Mouse (Mus musculus): ENCODE measurements at regions not wholly inside any gene's neighbourhood (a gene's known extent, or its start where the extent isn't known, plus 50 kb on each side); places are given as distances from the start of the nearest gene placed in this dataset.

DNA sequence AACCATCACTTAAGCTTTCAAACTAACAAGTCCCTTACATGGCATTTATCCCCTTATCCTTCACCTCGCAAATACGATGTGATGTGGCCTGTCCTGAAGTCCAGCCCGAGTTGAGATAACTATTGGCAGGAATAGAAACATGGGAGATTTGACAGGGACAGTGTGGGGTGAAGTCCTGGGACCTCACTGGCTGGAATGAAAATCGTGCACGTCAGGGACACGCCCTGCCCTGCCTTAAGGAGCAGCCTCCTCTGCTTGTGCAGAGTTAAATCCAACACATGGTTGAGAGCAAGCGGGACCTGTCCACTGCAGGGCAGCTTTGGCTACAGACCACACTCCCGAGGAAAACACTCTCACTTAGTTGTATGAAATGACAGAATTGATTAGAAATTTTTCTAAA, 451.1 kb downstream of the Sox2 start:
- Histone ChIP-seq H3K4me1 (no peaks in the 10 kb centered on the region), H3K9me3 (peaks cover 12% of the 10 kb centered on the region), H3K36me3 (replicated peaks; ENCODE audit: low read length) (no peaks in the 10 kb centered on the region), H3K4me3 (replicated peaks) (no peak overlapping the region), H3K27me3 (replicated peaks) (no peaks in the 10 kb centered on the region)
- TF ChIP-seq FLI1 (IDR thresholded peaks at IDR 0.05; ENCODE audit: low read length) (no peak), GATA1 (IDR thresholded peaks at IDR 0.05; ENCODE audit: borderline replicate concordance, low read length) (no peak)

DNA sequence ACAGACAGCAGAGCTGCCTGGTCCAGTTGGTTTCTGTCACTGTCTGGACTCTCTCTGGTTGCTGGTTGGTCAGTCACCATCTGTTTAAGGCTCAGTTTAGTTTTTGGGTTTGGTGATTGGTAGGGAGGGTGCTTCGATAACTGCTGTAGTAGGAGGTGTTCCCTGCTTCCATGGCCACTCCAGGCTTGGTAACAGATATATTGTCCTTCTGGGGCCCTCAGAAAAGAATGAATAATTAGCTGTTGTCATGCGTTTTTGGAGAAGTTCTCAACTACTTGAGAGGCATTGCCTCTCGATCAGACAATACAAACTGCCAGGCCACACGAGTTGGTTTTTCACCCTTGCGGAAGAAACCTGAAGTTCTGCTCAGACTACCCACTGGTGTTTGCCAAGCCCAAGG, 451.7 kb downstream of the Sox2 start:
- no peak overlapping the region for H3K4me3 ChIP-seq (replicated peaks)
- H3K4me1 ChIP-seq: no peaks in the 10 kb centered on the region
- peaks cover 7% of the 10 kb centered on the region; the same call in 1 of the 2 replicates for H3K9me3 ChIP-seq
- H3K27me3 ChIP-seq (replicated peaks): no peaks in the 10 kb centered on the region
- TF ChIP-seq FLI1 (IDR thresholded peaks at IDR 0.05; ENCODE audit: low read length) (no peak), GATA1 (IDR thresholded peaks at IDR 0.05; ENCODE audit: borderline replicate concordance, low read length) (no peak)
- no peaks in the 10 kb centered on the region for H3K36me3 ChIP-seq (replicated peaks; ENCODE audit: low read length)

DNA sequence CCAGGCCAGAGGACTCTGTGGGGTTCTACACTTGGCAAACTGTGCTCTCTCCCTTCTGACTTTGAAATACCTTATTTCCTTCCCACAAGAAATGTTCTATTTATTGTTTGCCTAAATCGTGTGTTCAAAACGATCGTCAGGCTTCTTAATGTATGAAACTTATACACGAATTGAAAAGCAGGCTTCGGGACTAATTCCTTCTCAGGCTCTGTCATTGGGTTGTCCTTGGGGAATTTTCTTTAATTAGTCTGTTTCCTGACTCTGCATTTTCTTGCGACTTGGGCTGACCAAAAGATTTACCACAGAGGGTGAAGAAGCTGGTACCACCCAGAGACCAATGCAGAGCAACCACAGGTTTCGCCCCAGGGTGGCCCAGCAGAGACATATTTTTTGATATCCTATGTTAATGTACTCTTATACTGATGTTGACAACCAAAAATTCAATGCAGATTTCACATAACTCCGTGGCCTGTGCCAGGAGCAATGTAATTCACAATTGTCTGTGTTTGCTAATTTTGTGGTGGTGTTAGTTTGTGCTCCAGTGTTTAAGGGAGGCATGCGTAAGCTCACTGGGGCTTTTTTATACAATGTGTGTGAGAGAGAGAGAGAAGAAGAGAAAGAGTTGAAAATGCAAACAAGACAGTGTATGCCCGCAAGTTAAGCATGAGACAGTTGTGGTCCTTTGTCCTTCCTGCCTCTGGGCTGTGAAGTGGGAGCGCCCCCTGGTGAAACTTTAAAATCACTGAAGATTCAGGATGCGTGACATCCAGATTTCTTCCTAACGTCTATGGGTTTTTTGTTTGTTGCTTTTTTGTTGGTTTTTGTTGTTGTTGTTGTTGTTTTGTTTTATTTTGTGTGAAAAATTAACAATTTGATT, 452.7 kb downstream of the Sox2 start:
- Histone ChIP-seq H3K4me1 (no peaks in the 10 kb centered on the region), H3K36me3 (replicated peaks; ENCODE audit: low read length) (no peaks in the 10 kb centered on the region), H3K27me3 (replicated peaks) (no peaks in the 10 kb centered on the region), H3K9me3 (peaks cover 4% of the 10 kb centered on the region; the same call in 1 of the 2 replicates), H3K4me3 (replicated peaks) (no peak overlapping the region)
- TF ChIP-seq FLI1 (IDR thresholded peaks at IDR 0.05; ENCODE audit: low read length): no peak
- TF ChIP-seq GATA1 (IDR thresholded peaks at IDR 0.05; ENCODE audit: borderline replicate concordance, low read length): no peak

DNA sequence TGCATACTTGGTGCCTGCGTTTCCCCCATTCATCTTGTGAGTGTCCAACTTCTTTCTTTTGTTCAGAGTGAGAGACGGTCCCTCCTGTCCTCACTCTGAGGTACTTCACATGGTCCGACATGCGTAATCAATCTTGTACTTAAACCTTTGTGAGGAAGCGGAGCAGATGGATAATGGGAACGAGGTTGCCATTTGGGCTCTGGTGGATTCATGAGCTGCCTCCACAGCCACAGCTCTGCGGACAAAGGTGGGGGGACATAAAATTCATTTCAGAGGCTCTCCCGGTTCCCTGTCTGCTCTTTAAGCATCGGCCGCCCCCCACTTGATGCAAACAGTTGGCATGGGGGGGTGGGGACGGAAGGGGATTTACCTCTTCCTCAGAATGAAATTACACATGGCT, 454.7 kb downstream of the Sox2 start:
- no peaks in the 10 kb centered on the region for H3K4me1 ChIP-seq
- no peak overlapping the region for H3K4me3 ChIP-seq (replicated peaks)
- H3K9me3 ChIP-seq: peaks cover 5% of the 10 kb centered on the region; the same call in 1 of the 2 replicates
- H3K27me3 ChIP-seq (replicated peaks): no peaks in the 10 kb centered on the region
- H3K36me3 ChIP-seq (replicated peaks; ENCODE audit: low read length): no peaks in the 10 kb centered on the region
- TF ChIP-seq GATA1 (IDR thresholded peaks at IDR 0.05; ENCODE audit: borderline replicate concordance, low read length) (no peak), FLI1 (IDR thresholded peaks at IDR 0.05; ENCODE audit: low read length) (no peak)

DNA sequence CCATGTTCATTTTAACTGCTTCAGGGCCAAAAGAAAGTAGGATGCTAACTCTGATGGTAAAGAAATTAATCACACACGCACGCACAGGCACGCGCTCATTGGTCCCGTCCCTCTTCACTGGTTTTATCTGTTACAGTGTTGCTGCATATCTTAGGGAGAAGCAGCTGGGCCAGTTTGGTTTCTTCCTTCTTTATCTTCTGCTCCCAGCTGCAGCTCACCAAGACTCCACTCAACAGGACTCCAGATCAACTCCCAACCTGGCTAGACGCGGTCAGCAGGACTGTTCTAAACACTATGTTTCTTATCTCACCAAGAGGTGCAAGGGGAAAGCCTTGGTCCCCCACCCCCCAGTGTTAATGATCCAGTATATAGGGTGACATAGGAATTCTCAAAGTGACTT, 455.9 kb downstream of the Sox2 start:
- Histone ChIP-seq H3K4me1 (no peaks in the 10 kb centered on the region), H3K36me3 (replicated peaks; ENCODE audit: low read length) (no peaks in the 10 kb centered on the region), H3K4me3 (replicated peaks) (no peak overlapping the region), H3K27me3 (replicated peaks) (no peaks in the 10 kb centered on the region), H3K9me3 (peaks cover 17% of the 10 kb centered on the region; the same call in 1 of the 2 replicates)
- no peak for TF ChIP-seq GATA1 (IDR thresholded peaks at IDR 0.05; ENCODE audit: borderline replicate concordance, low read length)
- TF ChIP-seq FLI1 (IDR thresholded peaks at IDR 0.05; ENCODE audit: low read length): no peak

DNA sequence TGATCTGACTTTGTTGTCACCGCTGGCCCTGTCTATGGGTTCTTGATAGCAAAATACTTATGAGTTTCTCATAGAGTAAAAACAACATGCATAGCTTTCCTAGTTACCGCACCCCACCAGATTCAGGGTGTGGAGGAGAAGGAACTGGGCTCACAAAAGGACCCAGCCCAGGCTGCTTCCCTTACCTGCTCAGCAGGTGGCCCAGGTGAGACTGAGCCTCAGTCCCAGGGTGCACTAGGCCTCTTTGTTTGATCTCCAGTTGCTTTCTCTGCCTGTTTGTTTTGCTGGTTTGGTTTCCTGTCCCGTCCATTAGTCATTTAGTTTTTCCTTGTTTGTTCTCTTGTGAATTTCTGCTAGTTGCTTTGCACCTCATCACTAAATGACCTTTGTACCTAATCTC, 483.3 kb downstream of the Sox2 start:
- peaks cover 28% of the 10 kb centered on the region for H3K9me3 ChIP-seq
- no peaks in the 10 kb centered on the region for H3K36me3 ChIP-seq (replicated peaks; ENCODE audit: low read length)
- no peak for TF ChIP-seq FLI1 (IDR thresholded peaks at IDR 0.05; ENCODE audit: low read length)
- no peak for TF ChIP-seq GATA1 (IDR thresholded peaks at IDR 0.05; ENCODE audit: borderline replicate concordance, low read length)
- H3K4me3 ChIP-seq (replicated peaks): no peak overlapping the region
- H3K4me1 ChIP-seq: no peaks in the 10 kb centered on the region
- no peaks in the 10 kb centered on the region for H3K27me3 ChIP-seq (replicated peaks)

DNA sequence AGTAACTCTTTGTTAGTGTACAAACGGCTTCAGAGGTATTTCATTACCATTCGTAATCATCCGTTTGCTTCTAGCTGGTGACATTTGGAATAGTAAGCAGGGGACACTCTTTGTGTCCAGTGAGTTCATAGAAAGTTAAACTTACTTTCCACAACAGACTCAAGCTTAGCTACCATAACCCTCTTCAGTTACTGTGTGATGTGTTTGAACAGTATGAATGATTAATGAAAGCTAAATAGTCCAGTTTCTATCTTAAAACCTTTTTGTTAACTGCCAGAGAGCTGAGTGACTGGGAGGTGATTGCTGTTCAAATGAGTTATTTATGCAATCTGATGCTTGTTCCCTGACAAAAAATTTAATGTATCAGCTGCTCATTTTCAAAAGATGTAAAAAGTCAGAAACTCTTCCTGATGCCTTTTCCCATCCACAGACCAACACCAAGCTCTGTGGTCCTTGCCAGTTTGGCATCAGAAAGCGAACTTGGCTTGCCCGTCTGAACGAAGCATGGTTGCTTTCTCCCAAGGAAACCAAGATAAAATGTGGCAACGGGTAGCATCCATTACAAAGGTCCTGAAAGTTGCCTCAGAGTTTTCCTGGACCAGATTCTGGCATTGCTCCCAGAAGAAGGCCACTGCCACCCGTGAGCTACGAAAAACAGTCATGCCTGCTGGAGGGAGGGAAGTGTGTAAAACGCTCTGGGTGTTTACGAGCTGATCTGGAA, 491.5 kb downstream of the Sox2 start:
- H3K27me3 ChIP-seq (replicated peaks): no peaks in the 10 kb centered on the region
- H3K4me3 ChIP-seq (replicated peaks): no peak overlapping the region
- H3K4me1 ChIP-seq: no peaks in the 10 kb centered on the region
- TF ChIP-seq GATA1 (IDR thresholded peaks at IDR 0.05; ENCODE audit: borderline replicate concordance, low read length) (no peak), FLI1 (IDR thresholded peaks at IDR 0.05; ENCODE audit: low read length) (no peak)
- H3K36me3 ChIP-seq (replicated peaks; ENCODE audit: low read length): no peaks in the 10 kb centered on the region
- peaks cover 19% of the 10 kb centered on the region for H3K9me3 ChIP-seq

DNA sequence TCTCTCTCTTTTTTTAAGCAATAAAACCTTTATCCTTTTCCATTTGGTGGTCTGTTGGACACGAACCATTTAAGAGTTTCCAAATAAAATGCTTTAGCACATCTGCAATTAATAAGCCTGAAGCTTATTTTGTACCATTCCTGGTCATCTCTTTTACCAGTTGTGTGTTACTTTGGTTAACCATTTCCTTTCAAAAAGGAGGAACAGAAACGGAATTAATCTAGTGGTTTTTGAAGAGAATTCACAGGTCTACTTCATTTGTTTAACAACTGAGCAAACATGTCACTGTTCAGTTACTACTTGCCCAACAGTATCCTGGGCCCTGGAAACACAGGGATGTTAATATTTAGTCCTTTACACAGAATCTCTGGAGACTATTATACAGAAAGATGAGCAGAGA, 492.5 kb downstream of the Sox2 start:
- peaks cover 26% of the 10 kb centered on the region for H3K9me3 ChIP-seq

DNA sequence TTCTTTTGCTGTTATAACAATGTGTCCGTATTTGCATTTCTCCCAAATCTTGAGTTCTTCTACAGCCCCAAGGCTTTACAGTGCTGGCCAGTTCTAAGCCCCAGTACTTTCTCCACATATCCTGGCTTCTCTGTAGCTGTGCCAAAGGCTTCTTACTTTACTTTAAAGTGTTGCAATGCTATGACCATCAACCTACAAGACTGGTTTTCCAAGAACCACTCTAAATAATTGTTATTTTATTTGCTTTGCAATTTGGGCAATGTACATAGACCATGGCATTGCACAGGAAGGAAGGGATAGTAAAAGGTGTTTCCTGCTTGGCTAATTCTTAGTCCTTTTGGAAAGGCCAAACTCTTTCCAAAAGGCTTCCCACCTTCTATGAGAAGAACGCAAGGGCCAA, 495.4 kb downstream of the Sox2 start:
- Histone ChIP-seq H3K27me3 (replicated peaks) (no peaks in the 10 kb centered on the region), H3K36me3 (replicated peaks; ENCODE audit: low read length) (no peaks in the 10 kb centered on the region), H3K4me1 (no peaks in the 10 kb centered on the region), H3K4me3 (replicated peaks) (no peak overlapping the region), H3K9me3 (peaks cover 34% of the 10 kb centered on the region)
- no peak for TF ChIP-seq GATA1 (IDR thresholded peaks at IDR 0.05; ENCODE audit: borderline replicate concordance, low read length)

More for the DNA sequence above, 492.5 kb downstream of the Sox2 start:
- no peak for TF ChIP-seq GATA1 (IDR thresholded peaks at IDR 0.05; ENCODE audit: borderline replicate concordance, low read length)
- TF ChIP-seq FLI1 (IDR thresholded peaks at IDR 0.05; ENCODE audit: low read length): no peak
- H3K27me3 ChIP-seq (replicated peaks): no peaks in the 10 kb centered on the region
- no peaks in the 10 kb centered on the region for H3K36me3 ChIP-seq (replicated peaks; ENCODE audit: low read length)
- H3K4me1 ChIP-seq: no peaks in the 10 kb centered on the region
- no peak overlapping the region for H3K4me3 ChIP-seq (replicated peaks)

DNA sequence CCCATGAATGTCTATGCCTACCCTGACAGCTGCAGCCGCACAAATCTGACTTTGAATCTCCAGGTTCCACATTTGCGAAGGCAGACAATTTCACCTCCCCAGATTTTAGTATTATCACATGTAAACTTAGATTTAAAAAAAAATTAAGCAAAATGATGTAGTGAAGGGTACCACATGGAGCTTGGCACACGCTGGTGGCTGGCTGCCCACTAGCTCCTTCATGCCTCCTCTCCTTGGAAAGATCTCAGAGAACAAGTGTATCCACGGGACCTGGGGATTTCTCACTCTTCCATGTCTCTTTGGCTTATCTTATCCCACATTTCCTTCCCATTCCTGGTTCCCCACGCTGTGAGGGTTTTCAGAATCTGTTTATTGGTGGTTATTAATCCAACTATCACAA, 496.5 kb downstream of the Sox2 start:
- Histone ChIP-seq H3K27me3 (replicated peaks) (no peaks in the 10 kb centered on the region), H3K9me3 (peaks cover 40% of the 10 kb centered on the region), H3K4me3 (replicated peaks) (no peak overlapping the region), H3K4me1 (no peaks in the 10 kb centered on the region), H3K36me3 (replicated peaks; ENCODE audit: low read length) (no peaks in the 10 kb centered on the region)
- TF ChIP-seq FLI1 (IDR thresholded peaks at IDR 0.05; ENCODE audit: low read length) (no peak), GATA1 (IDR thresholded peaks at IDR 0.05; ENCODE audit: borderline replicate concordance, low read length) (no peak)

All from megakaryocyte, embryonic 14.5 days (primary cell).